Mouse (Mus musculus) c-Kit-negative CD71-positive TER-119-positive erythroid progenitor cells, embryonic 14.5 days (primary cell): ENCODE results near the gene Rln1.

Experiments
- DNase-seq: peaks from one replicate; pipeline ENCODE4 v3.0.0-alpha.2; 2013; ENCODE audit warnings: low read depth, low spot score

Rln1 gene

DNA sequence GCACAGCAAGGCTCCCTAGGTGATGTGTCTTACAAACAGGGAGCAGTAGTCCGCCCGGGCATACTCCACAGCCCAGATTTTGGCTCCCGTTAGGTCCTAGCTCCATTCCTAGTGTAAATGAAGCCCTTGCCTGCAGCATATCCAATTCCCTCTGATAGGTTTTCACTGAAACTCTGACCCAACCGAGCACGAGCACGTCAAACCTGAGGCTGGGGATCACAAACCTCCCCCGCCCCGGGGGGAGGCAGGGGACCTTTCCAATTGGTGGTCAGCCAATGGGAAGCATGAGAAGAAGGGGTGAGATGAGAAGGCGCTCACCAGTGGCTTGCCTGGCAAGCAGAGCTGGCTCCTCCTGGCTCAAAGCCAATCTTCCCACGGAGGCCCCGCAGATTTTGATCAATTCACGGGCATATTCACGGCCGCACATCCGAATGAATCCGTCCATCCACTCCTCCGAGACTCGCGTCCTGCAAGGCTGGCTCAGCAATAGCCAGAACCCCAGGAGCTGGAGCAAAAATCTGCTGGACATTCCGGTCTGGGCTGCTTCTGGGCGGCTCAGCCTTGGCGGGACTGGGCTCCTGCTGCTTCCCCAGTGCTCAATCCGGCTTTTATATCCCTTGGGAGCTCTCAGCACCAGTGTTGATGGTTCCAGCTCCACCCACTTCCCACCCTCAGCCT, at the start of gene Rln1:
Gene Rln1 (minus strand): TSS at position 603 of the 678 bp plus-strand sequence.
- DNase-seq, result no peak

DNA sequence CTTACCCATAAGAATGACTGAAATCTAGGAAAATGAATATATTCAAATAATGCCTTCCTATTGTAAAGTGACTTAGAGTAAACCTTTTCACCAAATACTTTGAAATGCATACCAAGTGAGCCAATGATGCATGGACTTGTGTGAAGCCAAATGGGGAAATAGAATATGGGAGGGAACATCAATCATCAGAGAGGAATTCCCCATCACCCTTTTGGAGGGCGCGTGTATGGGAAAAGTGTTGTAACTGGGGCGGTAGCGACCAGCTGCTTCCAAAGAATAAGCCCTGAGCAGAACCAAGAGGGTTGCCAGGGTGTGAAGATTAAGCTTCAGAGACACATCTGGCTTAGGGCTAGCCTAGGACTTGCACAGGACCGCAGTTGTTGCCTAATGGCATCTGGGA, 48.9 kb upstream of the Rln1 start:
- DNase-seq, result no peak

DNA sequence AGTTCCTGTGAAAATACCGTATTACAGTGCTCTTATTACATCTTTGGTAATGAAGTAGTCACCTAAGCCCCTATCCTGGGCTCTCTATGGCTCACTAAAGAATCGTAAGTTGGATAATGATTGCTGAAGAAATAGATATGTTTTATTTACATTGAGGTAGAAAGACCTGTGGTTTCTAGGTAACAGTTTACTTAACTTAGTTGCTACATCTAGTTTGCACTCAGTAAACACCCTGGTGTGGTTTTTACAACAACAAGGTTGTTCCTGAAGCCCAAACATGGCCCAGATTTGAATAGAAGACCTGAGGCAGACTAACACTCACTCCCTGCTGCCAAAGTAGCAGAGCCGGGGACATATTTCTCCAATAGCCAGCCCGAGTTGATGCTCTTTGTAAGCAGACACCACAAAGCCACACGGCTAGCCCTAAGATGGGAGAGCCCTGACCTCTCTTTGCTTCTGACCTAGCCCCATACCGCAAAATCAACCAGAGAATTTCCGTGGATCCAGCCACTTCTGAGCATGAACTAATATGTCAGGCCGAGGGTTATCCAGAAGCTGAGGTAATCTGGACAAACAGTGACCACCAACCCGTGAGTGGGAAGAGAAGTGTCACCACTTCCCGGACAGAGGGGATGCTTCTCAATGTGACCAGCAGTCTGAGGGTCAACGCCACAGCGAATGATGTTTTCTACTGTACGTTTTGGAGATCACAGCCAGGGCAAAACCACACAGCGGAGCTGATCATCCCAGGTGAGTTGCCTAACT, 45.6 kb upstream of the Rln1 start:
- no peak for DNase-seq

DNA sequence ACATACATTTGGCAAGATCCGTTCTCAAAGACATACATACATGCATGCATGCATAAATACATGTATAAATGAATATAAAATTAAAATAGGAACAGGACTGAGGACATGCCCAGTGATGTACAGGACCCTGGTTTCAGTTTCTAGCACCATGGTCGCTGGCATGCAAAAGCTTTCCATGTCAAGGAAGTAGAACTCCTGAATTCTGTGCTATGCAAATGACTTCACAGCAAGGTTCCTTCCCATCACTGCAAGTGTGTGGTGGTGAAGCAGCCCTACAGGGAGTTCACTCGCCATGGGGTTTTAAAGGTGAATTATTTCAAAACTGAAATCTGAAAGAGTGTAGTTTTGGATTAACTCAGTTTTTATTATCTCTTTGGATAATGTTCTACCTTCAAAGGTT, 41.9 kb upstream of the Rln1 start:
- no peak for DNase-seq

DNA sequence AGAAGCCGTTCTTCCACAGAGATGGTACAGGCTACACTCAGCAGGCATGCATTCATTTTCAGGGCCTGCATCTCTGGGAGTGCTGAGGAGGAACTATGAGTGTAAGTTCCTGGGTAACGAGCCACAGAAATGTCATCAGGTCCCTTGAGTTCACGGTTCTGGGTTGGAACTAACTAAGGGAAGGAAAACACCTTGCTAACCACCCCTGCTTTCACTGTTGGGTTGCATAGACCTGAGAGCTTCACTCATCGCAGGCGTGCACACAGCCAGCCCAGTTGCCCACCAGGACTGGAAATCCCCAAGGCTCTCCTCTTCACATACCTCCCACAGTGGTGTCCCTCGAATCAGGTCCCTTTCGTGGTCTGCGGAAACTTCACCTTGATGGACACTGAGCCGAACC, 40.5 kb upstream of the Rln1 start:
- no peak for DNase-seq

DNA sequence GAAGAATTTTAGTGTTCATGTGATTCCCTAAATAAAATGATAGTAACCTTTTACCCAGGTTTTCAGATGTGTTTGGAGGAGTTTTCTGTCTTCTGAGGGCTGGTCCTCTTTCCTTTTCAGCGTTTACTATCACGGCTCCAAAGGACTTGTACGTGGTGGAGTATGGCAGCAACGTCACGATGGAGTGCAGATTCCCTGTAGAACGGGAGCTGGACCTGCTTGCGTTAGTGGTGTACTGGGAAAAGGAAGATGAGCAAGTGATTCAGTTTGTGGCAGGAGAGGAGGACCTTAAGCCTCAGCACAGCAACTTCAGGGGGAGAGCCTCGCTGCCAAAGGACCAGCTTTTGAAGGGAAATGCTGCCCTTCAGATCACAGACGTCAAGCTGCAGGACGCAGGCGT, 39.0 kb upstream of the Rln1 start:
- DNase-seq, result no peak

DNA sequence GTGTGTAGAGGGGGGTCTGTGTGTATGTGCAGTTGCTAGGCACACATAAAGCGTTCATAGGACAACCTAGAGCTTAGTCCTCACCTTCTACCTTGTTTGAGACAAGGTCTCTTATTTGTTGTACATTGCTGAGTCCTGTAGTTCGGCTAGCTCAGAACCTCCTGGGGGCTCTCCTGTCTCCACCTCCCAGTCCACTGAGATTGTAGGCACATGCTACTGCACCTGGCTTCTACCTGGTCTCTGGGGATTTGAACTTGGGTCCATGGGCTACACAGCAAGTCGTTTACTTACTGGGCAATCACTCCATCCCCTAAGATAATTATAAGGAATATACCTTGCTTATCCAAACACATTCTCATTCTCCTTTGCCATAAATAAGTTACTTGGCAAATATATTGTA, 38.2 kb upstream of the Rln1 start:
- no peak for DNase-seq

DNA sequence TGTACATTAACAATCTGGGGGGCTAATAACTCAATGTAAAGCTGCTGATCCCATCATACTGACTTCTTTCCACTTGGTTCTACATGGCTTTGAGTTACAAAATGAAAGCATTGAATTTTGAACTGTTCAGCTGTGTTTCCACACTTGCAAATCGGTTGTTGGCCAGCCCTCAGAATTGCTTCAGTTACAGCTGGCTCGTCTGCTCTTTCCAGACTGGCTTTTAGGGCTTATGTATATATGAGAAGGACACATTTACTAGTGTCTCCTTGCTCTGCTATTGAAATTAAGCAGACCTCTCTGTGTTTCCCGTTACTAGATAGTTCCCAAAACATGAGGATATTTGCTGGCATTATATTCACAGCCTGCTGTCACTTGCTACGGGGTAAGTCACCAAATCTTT, 37.7 kb upstream of the Rln1 start:
- no peak for DNase-seq

DNA sequence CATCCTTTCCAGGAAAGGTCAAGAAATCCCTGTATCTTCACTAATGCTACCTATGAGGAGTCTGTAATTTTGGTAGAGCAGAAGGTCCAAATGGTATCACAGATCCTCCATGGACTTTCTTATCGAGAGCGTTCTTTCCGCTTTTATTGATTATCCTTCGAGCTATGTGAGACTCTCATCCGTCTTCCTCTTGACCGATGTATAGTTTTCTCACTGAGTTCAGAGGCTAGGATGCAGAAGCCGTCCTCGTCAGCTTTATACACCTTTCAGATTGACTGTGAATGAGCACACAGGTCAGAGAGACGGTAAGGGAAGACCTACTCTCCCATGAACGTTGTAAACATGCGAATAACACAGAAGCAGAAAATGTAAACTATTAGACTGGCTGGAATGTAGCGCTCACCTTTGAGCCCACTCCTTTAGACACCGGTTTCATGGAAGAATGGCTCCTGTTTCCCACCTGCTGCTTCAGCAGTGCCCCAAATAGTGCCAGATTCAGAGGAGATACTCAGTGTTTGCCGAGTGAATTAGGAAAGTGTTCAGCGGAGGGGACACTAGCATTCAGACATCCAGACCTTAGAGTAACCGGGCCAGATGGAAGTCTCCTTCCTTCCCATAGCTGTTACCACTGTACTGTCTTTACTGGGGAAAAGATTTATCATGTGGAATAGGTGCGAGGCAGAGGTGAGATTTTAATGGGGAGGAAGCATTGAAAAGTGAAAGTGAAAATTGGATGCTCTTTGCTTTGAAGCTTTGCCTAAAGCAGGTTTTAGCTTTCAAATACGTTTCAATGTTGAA, 37.0 kb upstream of the Rln1 start:
- no peak for DNase-seq

DNA sequence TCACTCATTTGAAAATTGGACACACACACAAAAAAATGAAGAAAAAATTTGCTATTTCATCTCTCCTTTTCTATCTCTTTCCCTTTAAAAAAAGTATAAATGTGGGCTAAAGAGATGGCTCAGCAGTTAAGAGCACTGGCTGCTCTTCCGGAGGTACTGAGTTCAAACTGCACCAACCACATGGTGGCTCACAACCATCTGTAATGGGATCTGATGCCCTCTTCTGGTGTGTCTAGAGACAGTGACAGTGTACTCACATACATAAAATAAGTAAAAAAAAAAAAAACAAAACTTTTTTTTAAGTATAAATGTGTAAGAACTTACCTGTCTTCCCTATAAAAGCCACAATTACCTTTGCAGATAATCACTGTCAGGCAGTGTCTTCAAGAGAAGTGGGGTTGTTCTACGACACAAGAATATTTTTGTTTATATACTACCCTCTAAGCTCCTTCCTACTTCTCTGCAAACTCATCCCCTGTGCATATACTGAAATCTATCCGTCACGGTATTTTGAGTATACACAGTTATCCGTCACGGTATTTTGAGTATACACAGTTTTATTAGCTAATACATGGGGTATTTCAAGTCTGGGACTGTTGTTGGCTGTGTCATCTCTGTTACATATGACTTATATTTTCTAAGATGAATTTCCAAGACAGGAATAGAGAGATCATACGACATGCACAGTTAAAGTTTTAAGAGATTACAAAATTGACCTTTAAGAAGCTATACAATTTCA, 36.2 kb upstream of the Rln1 start:
- DNase-seq, result no peak

DNA sequence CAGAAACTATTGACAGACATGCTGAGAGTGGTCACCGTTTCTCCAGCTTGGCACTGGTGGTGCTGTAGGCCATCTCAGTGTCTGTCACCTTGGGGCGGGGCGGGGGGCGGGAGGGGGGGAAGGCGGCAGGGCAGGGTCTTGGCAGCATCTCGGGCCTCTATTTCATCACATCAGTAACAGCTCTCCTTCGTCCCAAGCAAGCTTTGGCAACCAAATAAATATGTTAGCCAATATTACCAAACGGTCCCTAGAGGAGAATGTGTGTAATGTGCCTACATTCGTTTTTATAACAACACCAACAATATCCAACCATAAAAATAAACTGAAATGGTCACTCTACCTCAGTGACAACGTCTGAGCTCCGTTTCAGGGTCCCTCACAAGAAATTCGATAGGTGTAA, 35.6 kb upstream of the Rln1 start:
- DNase-seq, result no peak

DNA sequence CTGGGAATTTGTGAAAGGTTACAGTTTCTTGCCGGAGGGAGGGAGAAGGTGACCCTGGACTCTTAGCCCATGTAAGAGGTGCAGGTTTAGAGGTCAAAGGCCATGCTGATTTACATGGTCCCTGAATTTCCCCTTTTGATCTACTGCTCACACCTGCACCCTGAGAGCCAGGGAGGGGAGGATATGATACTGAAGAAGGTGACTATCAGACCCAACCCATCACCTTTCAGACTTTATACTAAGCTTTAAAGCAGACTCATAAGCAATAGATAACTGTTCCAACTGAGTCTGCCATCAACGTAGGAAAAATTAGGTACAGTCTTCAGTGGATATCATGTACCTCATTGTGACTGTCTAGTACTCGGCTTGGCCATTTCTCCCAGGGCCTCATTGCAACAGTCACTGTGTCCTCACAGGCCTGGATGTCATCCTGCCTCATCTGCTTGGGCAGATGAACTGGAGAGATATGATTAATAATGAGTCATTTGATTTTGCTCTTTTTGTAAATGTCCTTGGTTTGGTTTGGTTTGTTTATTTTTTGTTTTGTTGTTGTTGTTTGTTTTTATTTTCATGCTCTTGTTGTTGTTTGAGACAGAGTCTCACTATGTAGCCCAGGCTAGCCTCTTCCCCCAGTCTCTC, 34.3 kb upstream of the Rln1 start:
- DNase-seq, result no peak

DNA sequence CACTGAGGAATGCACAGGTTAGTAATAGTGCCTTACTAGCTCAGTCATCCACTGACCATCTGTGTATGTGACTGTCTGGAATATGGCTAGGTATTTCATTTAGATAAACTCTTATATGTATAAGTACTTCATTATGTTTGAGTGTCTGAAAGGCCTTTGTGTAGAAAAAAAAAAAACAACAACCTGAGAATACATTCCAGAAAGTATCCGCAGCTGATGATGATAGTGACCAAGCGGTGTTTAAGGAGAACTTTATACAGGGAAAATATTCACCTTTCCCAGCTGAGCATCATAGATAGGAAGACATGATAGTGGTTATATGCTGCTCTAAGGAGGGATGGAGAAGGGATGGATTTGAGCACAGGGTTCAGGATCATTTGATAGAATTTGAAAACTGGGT, 33.6 kb upstream of the Rln1 start:
- DNase-seq, result no peak

DNA sequence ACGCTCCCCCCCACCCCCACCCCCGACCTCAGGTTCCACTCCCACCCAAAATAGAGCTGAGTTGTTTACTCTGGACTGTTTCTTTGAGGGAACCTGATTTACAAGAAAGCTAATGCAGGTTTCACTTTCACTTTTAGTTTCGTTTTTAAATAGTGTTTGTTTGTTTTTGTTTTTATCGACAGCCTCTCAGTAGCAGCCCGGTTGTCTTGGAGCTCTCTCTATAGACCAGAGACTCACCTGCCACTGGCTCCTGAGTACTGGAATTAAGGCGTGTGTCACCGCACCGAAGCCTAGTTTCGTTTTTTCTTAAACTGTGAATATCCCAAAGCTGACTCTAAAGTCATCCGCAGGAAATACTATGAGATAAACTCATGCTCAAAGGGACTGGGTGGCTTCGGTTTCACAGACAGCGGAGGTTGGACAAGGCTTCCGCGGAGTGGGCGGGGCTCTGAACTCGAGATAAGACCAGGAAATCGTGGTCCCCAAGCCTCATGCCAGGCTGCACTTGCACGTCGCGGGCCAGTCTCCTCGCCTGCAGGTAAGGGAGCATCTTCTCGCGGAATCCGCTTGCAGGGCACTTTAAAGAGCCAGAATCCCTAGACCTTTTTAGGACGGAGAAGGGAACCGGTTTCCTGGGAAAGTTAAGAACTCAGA, 32.6 kb upstream of the Rln1 start, which contains the start of the genes Plgrkt and Cd274:
Gene Plgrkt (minus strand): TSS at position 422 of the 654 bp plus-strand sequence.
Gene Cd274 (plus strand): TSS at position 487 of the 654 bp plus-strand sequence.
- peak; percentile 79 for DNase-seq

DNA sequence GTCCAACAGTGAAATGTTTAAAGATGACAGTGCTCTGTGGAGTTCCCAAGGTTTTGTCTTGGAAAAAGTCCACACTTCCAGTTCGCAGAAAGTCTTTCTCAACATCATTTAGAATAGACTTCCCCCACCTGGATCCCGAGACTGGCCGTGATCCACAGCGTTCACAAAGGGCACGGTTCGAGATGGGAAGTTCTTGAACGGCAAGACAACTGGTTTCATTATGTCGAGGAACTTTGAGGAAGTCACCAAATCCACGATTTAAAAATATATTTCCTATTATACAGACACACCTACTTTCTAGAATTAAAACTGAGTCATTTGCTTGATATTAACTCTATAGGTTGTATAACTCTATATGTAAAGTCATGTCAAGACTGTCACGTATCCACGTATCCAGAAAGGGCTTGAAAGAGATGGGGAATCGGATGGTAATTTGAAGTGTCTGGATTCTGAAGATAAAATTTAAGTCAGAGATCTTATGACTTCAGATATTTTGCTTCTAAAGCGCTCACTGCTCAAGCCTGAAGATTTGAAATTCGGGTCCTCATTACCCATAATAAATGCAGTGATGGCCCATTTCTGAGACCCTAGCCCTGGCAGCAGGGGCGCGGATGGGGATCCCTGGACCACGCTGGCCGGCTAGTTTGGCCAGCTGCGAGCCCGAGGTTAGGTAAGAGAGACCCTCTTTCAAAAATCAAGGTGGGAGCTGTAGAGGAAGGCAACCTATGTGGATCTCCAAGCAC, 31.9 kb upstream of the Rln1 start:
- no peak for DNase-seq

DNA sequence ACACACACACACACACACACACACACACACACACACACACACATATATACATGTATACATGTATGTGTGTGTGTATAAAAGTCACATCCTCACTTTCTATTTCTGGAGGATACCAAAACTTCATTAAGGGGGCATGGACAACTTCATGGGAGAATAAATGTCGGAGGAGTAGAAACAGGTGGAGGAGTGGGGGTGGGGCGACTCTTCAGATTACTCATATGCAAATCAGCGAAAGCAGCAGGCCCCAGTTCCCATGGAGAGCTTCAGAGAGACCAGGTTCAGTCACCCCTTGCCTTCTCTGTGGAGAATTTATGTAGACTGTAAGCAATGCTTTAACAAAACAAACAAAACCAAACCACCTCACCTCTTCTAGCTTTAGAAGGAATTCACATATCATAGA, 30.6 kb upstream of the Rln1 start:
- DNase-seq, result no peak

DNA sequence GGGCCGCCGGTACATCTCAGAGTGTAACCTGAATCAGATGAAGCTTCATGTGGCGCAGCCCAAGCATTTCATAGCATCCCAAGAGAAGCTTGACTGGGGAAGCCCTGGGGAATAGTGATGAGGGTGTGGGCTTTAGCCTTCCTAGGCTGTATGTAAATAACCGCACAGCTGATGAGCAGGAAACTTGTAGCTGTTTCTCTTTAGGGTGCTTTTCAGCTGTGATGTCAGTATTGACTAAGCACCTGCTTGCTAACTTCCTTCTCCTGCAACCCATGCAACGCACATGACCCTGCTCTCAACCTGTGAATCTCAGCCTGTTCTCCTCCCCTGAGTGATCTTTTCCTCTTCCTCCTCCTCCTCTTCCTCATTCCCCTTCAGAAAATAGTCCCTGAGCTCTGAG, 29.6 kb upstream of the Rln1 start:
- DNase-seq, result no peak

DNA sequence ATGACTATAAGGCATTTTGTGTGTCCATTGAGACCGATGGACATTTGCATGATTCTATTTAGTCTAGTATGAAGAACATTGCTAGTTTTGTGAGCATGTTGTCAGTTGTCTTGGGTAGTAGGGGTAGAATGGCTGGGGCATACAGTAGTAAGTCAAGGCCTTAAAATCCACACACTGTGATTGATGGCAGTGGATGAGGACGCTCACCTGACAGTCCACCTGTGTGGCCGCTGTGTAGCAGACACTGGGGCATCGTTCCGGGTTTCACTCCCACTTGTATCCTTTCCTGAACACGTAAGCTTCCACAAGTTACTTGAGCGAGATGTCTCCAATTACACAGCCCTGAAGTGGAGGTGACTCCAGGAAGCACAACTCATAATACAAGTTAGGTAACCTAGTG, 29.1 kb upstream of the Rln1 start:
- no peak for DNase-seq

DNA sequence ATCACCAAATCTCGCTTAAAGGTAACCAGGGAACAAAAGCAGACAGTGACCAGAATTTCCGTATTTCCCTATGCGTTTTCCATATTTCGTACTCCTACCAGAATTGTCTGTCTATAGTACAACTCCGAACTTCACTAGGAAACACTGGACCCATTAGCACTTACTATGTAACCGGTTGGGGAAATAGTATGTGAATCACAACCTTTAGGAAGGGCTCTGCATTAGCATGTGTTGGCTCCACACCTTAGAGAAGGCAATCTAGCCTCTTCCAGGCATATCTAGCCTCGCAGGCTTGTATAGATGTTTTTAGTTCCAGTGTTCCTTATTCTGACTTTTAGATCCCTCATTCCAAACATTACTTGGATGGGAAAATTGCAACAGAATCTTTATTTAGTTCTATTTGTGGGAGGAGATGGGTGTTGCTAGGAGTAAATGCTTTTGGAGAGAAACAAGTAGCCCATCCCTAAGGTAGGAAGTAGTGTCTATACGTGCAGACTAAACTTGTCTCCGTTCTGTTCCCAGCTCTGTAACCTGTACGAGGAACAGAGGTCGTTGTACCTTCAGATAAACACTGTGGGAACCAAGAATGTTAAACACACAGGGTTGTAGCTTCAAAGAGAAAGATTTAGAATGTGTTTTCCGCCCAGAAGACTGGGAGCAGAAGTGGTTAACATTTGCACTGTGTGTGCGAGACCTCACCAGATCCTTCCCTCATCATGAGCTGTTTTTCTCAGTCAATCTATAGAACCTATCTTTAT, 27.9 kb upstream of the Rln1 start:
- no peak for DNase-seq
